Mouse (Mus musculus) intestine, embryonic 14.5 days (tissue): Measurements from ENCODE around the gene Neb. TPM values are rescaled to one million over a fixed set of nuclear protein-coding genes. Genes with fewer than 3 reads are reported as not detected.

Source experiments
- microRNA-seq: library from miRNA; unstranded; fragments of <30 nt; microRNA quantifications from one replicate; pipeline ENCODE4, GENCODE M21; 2016
- polyA plus RNA-seq: library from polyadenylated mRNA; unstranded; fragments of >200 nt; fragmentation: Nextera tagmentation; extraction: Ambion mirVana; gene quantifications from 2 replicates; pipeline ENCODE4 v1.2.1, GENCODE M21; 2014

Neb gene
- polyA plus RNA-seq, 1 experiment from 2014 or later, result 0.07 TPM

Small RNAs within 50 kb of the gene (microRNA-seq; reads per million reads assigned to microRNA genes)
- gene Gm22095, result not detected

Other genes starting within 250 kb of the Neb start
- gene Arl5a, start 46.4 kb upstream of the Neb start, polyA plus RNA-seq, result 54.3 and 57.0 TPM in 2 replicates